Mouse (Mus musculus) retina, postnatal 7 days (tissue): ENCODE measurements around the gene Cwc25.
"Not testable (repeated sequence)": the region's sequence is repeated elsewhere in the genome, so short reads cannot be mapped to it uniquely, and the experiment has no call there.

ENCODE experiments used
- DNase-seq: peaks from one replicate; pipeline ENCODE4 v3.0.0-alpha.2; 2012; ENCODE audit warnings: low read depth, low spot score

Cwc25 gene

GRCm38 (mm10) chr11:97728730-97729129 is 37.6 kb downstream of the Cwc25 start:
- DNase-seq, result no peak

GRCm38 (mm10) chr11:97728311-97728710 is 38.0 kb downstream of the Cwc25 start:
- no peak for DNase-seq

GRCm38 (mm10) chr11:97723709-97724108 is 42.6 kb downstream of the Cwc25 start:
- DNase-seq, result no peak

GRCm38 (mm10) chr11:97721338-97721737 is 45.0 kb downstream of the Cwc25 start:
- DNase-seq, result no peak

- no peak for DNase-seq
These were observed 47.3 kb downstream of the Cwc25 start for GRCm38 (mm10) chr11:97719041-97719440.

GRCm38 (mm10) chr11:97718281-97718860 is 48.0 kb downstream of the Cwc25 start:
- no peak for DNase-seq

GRCm38 (mm10) chr11:97717369-97718280 is 48.7 kb downstream of the Cwc25 start:
- no peak for DNase-seq

GRCm38 (mm10) chr11:97716021-97716420 is 50.3 kb downstream of the Cwc25 start:
- no peak for DNase-seq

GRCm38 (mm10) chr11:97714784-97715760 is 51.3 kb downstream of the Cwc25 start:
- no peak for DNase-seq

- DNase-seq, result no peak
These were observed 52.0 kb downstream of the Cwc25 start for GRCm38 (mm10) chr11:97714356-97714755.

GRCm38 (mm10) chr11:97713896-97714295 is 52.5 kb downstream of the Cwc25 start:
- DNase-seq, result no peak

- DNase-seq, result no peak
These were observed 54.1 kb downstream of the Cwc25 start for GRCm38 (mm10) chr11:97712286-97712685.

- no peak for DNase-seq
These were observed 55.0 kb downstream of the Cwc25 start for GRCm38 (mm10) chr11:97711200-97711900.

GRCm38 (mm10) chr11:97710067-97710466 is 56.3 kb downstream of the Cwc25 start:
- DNase-seq, result not testable (repeated sequence)

GRCm38 (mm10) chr11:97703039-97703826 is 63.1 kb downstream of the Cwc25 start, which contains the start of gene Psmb3:
Gene Psmb3, plus strand, starts transcription at chr11:97703399.
- peak; percentile 100 for DNase-seq

GRCm38 (mm10) chr11:97702393-97702745 is 64.0 kb downstream of the Cwc25 start:
- peak; percentile 82 for DNase-seq

GRCm38 (mm10) chr11:97701581-97702392 is 64.6 kb downstream of the Cwc25 start:
- DNase-seq, result no peak

- no peak for DNase-seq
These were observed 65.4 kb downstream of the Cwc25 start for GRCm38 (mm10) chr11:97700746-97701580.
